Mouse (Mus musculus) duodenum, adult 2 months (tissue): ENCODE data around the gene Trio. TPM values are rescaled to one million over a fixed set of nuclear protein-coding genes. Genes with fewer than 3 reads are reported as not detected.

Source experiments
- polyA plus RNA-seq: library from polyadenylated mRNA; depleted of rRNA; stranded (reverse); fragments of >200 nt; gene quantifications from 2 replicates; pipeline ENCODE4 v1.2.3, GENCODE M21; 2012; ENCODE audit warnings: low replicate concordance; rRNA removed

Gene Trio
- 6.1 and 12.6 TPM in 2 replicates for polyA plus RNA-seq

DNA sequence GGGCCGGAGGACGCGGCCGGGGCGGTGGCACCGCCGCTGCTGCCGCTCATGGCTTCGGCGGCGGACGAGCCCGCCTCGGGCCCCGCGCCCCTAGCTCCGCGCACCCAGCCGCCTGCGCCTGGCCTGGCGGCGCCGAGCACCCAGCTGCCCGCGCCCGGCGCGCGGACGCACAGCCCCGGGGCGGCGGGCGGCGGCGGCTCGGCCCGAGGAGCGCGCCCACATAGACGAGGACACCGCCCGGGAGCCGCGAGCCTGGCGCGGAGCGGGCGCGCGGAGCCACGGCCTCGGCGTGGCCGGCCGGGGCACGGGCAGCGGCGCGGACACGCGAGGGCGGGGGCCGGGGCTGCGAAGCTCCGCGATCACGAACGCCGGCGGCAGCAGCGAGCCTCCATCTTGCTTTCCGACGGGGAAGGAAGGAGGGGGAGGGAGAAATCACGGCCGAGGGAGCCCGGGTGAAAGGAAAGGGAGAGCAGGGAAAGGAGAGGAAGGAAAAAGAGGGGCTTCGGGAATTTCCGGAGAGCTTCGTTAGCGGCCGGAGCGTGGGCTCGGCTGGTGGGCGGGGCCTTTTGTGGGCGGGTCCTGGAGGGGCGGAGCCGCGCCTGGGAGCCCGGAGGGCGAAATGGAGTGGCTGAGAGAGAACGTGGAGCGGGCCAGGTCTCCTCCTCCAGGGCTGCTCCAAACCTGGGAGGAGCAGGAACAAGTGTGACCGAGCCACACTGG lies at the start of gene Trio:
Trio (minus strand) TSS at position 402 of the 720 bp plus-strand sequence.

DNA sequence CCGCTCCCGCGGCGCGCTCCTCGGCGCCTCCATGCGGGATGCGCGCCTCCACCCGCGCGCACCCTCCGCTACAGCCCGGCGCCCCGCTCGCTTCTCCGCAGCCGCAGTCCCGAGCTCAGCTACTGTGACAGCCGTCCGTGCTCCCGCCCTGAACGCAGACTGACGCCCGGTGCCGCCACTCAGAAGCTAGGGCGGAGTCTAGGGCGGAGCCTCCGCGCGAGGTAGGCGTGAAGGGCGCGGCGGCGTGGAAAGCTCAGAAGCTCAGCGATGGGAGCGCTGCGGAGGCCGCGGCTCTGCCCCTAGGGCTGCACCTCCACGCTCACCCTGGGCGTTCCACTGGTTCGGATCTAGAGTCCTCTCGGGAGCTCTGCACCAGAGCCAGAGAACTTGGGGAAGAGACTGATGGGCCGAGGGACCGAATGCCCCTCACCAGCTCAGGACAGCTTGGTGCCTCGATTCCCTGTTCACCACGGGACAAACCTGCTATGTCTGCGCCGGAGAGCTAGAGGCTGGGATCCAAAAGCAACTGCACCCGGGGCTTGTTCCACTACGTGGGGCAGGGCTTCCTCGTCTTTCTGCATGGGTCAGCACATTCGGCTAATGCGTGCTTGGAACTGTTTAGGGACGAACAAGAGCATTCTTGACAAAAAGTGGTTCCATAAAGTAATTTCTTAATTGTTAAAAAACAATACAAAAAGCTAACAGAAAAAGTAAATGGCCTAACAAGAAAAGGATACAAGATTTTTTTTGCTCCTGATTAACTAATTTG lies 344.0 kb downstream of the Trio start, which contains the start of gene Otulinl:
Otulinl (minus strand) TSS at position 161 of the 769 bp plus-strand sequence.

Other genes with a start within 250 kb of the Trio start
- gene Dnah5, start 177.9 kb upstream of the Trio start, polyA plus RNA-seq, result under 0.01 TPM in 1 of 2 replicates, not detected in the other